Mouse (Mus musculus) cerebellum, adult 2 months (tissue): ENCODE measurements around the gene Castor2.

Experiments
- CTCF ChIP-seq: fragments of 200-500 bp; IDR thresholded peaks from 2 replicates; pipeline ENCODE4 v1.5.1; 2011; ENCODE audit warnings: low read depth, mild to moderate bottlenecking, control low read depth, low read length, moderate library complexity, borderline replicate concordance; ENCODE audit not compliant: insufficient read depth
- POLR2A ChIP-seq: fragments of 200-500 bp; IDR thresholded peaks from 2 replicates; pipeline ENCODE4 v1.6.1; 2011; ENCODE audit warnings: low read length, control low read depth, borderline replicate concordance; ENCODE audit not compliant: insufficient read depth

GRCm38 (mm10) chr5:134193664-134194063 is 94.2 kb downstream of the Castor2 start:
- TF ChIP-seq CTCF = no peak
- TF ChIP-seq POLR2A = no peak
